Mouse (Mus musculus) embryonic facial prominence, embryonic 11.5 days (tissue): ENCODE measurements at regions not wholly inside any gene's neighbourhood (a gene's known extent, or its start where the extent isn't known, plus 50 kb on each side); places are given as distances from the start of the nearest gene placed in this dataset.

ENCODE experiments used
- ATAC-seq: fragments of 200-750 bp; cut with Nextera tagmentation; replicated peaks from 2 replicates; pipeline ENCODE4 v1.8.0; 2017; ENCODE audit warnings: low read depth; ENCODE audit not compliant: insufficient number of reproducible peaks, low FRiP score, low TSS enrichment
- DNase-seq: peaks from one replicate; pipeline ENCODE4 v3.0.0-alpha.2; 2015; ENCODE audit warnings: low spot score
- H3K27ac ChIP-seq: fragments of 300-500 bp; sonication (generic); replicated peaks from 2 replicates; pipeline ENCODE4 v1.5.1; 2014; ENCODE audit warnings: mild to moderate bottlenecking, low read depth, low read length, control low read depth
- H3K27me3 ChIP-seq: fragments of 300-500 bp; sonication (generic); 2 replicates; pipeline ENCODE4 v1.6.1; 2014; ENCODE audit warnings: mild to moderate bottlenecking, low read length, moderate library complexity, mixed read lengths; ENCODE audit not compliant: control insufficient read depth, insufficient read depth
- H3K36me3 ChIP-seq: fragments of 300-500 bp; sonication (generic); replicated peaks from 2 replicates; pipeline ENCODE4 v1.6.1; 2014; ENCODE audit warnings: low read depth, mild to moderate bottlenecking, low read length, moderate library complexity, mixed read lengths; ENCODE audit not compliant: control insufficient read depth, insufficient read depth
- H3K4me1 ChIP-seq: fragments of 300-500 bp; sonication (generic); 2 replicates; pipeline ENCODE4 v1.6.1; 2014; ENCODE audit warnings: low read length, mixed read lengths; ENCODE audit not compliant: control insufficient read depth, insufficient read depth
- H3K4me2 ChIP-seq: fragments of 300-500 bp; sonication (generic); 2 replicates; pipeline ENCODE4 v1.6.1; 2014; ENCODE audit warnings: low read depth, mild to moderate bottlenecking, control low read depth, low read length, moderate library complexity
- H3K4me3 ChIP-seq: fragments of 300-500 bp; sonication (generic); 2 replicates; pipeline ENCODE4 v1.5.1; 2014; ENCODE audit warnings: low read depth, low read length, control low read depth
- H3K9ac ChIP-seq: fragments of 300-500 bp; sonication (generic); replicated peaks from 2 replicates; pipeline ENCODE4 v1.6.1; 2014; ENCODE audit warnings: mild to moderate bottlenecking, control low read depth, low read length
- H3K9me3 ChIP-seq: fragments of 300-500 bp; sonication (generic); replicated peaks from 2 replicates; pipeline ENCODE4 v1.6.1; 2016; ENCODE audit warnings: mild to moderate bottlenecking, low read length, inconsistent platforms, mixed read lengths; ENCODE audit not compliant: control insufficient read depth
- WGBS: fragments of 180-500 bp; shearing (Covaris S2); extraction: QIAGEN DNeasy Blood & Tissue Kit; methylation state at CpG from one replicate; pipeline ENCODE4 v1.1.7; 2014; 5-methylcytosine and 5-hydroxymethylcytosine counted together

- Histone ChIP-seq H3K9me3 (no peaks in the 10 kb centered on the region), H3K4me1 (peaks cover 3% of the 10 kb centered on the region; the same call in 1 of the 2 replicates), H3K4me3 (no peak overlapping the region), H3K27me3 (no peaks in the 10 kb centered on the region), H3K27ac (no peak overlapping the region), H3K4me2 (no peak overlapping the region), H3K36me3 (no peaks in the 10 kb centered on the region), H3K9ac (no peak overlapping the region)
- 89% methylated on average over 3 of the region's 3 CpGs for WGBS
- DNase-seq (no peak), ATAC-seq (no peak)
These were observed 67.0 kb upstream of the Sall4 start for GRCm38 (mm10) chr2:168834771-168835170.

- Histone ChIP-seq H3K4me1 (no peaks in the 10 kb centered on the region), H3K27me3 (no peaks in the 10 kb centered on the region), H3K9me3 (no peaks in the 10 kb centered on the region), H3K9ac (no peak overlapping the region), H3K27ac (no peak overlapping the region), H3K4me3 (no peak overlapping the region), H3K4me2 (no peak overlapping the region), H3K36me3 (no peaks in the 10 kb centered on the region)
- ATAC-seq (no peak), DNase-seq (no peak)
- WGBS = 66% methylated on average over 14 of the region's 14 CpGs
These were observed 64.0 kb upstream of the Sall4 start for GRCm38 (mm10) chr2:168831740-168832139.

- Histone ChIP-seq H3K36me3 (no peaks in the 10 kb centered on the region), H3K4me3 (no peak overlapping the region), H3K4me1 (no peaks in the 10 kb centered on the region), H3K9ac (no peak overlapping the region), H3K27ac (no peak overlapping the region), H3K4me2 (no peak overlapping the region), H3K9me3 (no peaks in the 10 kb centered on the region), H3K27me3 (no peaks in the 10 kb centered on the region)
- ATAC-seq (no peak), DNase-seq (no peak)
- WGBS = 71% methylated on average over 10 of the region's 10 CpGs
These were observed 52.9 kb upstream of the Sall4 start for GRCm38 (mm10) chr2:168820648-168821047.
